Mouse (Mus musculus) lung, adult 2 months (tissue): ENCODE measurements around the gene Gm45337. TPM values are rescaled to one million over a fixed set of nuclear protein-coding genes. Genes with fewer than 3 reads are reported as not detected.
"Not testable (repeated sequence)": the region's sequence is repeated elsewhere in the genome, so short reads cannot be mapped to it uniquely, and the experiment has no call there.

Source experiments
- DNase-seq: peaks from one replicate; pipeline ENCODE4 v3.0.0; 2022
- H3K4me1 ChIP-seq: fragments of 200-500 bp; 2 replicates; pipeline ENCODE4 v1.6.1; 2011; ENCODE audit warnings: low read length; ENCODE audit not compliant: control insufficient read depth, insufficient read depth
- H3K4me3 ChIP-seq: fragments of 200-500 bp; replicated peaks from 2 replicates; pipeline ENCODE3; 2011; ENCODE audit warnings: low read depth, mild to moderate bottlenecking, control low read depth, low read length; ENCODE audit errors: extremely low read depth
- CTCF ChIP-seq: fragments of 200-500 bp; IDR thresholded peaks from 2 replicates; pipeline ENCODE4 v1.5.1; 2011; ENCODE audit warnings: mild to moderate bottlenecking, low read length, control low read depth; ENCODE audit not compliant: insufficient read depth
- POLR2A ChIP-seq: fragments of 200-500 bp; IDR thresholded peaks from 2 replicates; pipeline ENCODE4 v1.6.1; 2011; ENCODE audit warnings: low read depth, mild to moderate bottlenecking, control low read depth, low read length, borderline replicate concordance; ENCODE audit errors: extremely low read depth
- WGBS: fragments of 180-500 bp; shearing (Covaris S2); methylation state at CpG from one replicate; pipeline ENCODE4 v1.1.7; 2018; 5-methylcytosine and 5-hydroxymethylcytosine counted together
- polyA plus RNA-seq: library from polyadenylated mRNA; depleted of rRNA; stranded (reverse); fragments of >200 nt; gene quantifications from 2 replicates; pipeline ENCODE4 v1.2.3, GENCODE M21; 2012

Gene Gm45337
- polyA plus RNA-seq, 1 experiment: not detected

DNA sequence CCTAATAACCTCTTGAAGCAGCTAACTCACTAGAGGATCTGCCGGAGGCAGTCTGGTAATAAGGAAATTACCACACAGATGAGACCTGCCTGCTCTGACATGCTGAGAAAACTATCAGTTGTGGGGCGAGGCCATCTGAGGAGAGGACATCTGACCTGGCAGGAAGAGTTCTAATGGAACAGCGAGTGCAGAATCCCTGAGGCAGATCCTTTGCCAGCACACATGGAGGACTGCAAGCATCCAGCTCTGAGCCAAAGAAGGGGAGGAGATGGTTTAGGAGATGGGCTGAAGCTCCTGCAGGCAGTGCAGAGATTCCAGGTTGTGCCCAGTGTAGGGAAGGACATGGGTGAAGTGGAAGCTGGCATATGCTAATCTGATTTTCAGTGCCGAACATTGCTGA lies 7.8 kb upstream of the Gm45337 start:
- no peak for TF ChIP-seq POLR2A
- no peak for TF ChIP-seq CTCF
- Histone ChIP-seq H3K4me1 (no peaks in the 10 kb centered on the region), H3K4me3 (no peak overlapping the region)
- no peak for DNase-seq
- WGBS: 78% methylated on average over 4 of the region's 4 CpGs

- no peak for DNase-seq
- Histone ChIP-seq H3K4me3 (no peak overlapping the region), H3K4me1 (no peaks in the 10 kb centered on the region)
- TF ChIP-seq CTCF: no peak
- TF ChIP-seq POLR2A: no peak
These were observed 4.2 kb upstream of the Gm45337 start for GRCm38 (mm10) chr7:142148633-142149032.

- Histone ChIP-seq H3K4me3 (no peak overlapping the region), H3K4me1 (no peaks in the 10 kb centered on the region)
- peak; percentile 20 for DNase-seq
- whole genome bisulfite sequencing: 0% methylated on average over 1 of the region's 1 CpGs
- TF ChIP-seq CTCF (0 out of 2 replicates have a peak, but pooled peaks have one; percentile 8), POLR2A (no peak)
These were observed 1.6 kb upstream of the Gm45337 start for GRCm38 (mm10) chr7:142146033-142146432.

GRCm38 (mm10) chr7:142145413-142145940 lies 1.1 kb upstream of the Gm45337 start:
- no peak for DNase-seq
- WGBS: 46% methylated on average over 4 of the region's 4 CpGs
- no peak for TF ChIP-seq CTCF
- TF ChIP-seq POLR2A: no peak
- Histone ChIP-seq H3K4me1 (no peaks in the 10 kb centered on the region), H3K4me3 (no peak overlapping the region)

DNA sequence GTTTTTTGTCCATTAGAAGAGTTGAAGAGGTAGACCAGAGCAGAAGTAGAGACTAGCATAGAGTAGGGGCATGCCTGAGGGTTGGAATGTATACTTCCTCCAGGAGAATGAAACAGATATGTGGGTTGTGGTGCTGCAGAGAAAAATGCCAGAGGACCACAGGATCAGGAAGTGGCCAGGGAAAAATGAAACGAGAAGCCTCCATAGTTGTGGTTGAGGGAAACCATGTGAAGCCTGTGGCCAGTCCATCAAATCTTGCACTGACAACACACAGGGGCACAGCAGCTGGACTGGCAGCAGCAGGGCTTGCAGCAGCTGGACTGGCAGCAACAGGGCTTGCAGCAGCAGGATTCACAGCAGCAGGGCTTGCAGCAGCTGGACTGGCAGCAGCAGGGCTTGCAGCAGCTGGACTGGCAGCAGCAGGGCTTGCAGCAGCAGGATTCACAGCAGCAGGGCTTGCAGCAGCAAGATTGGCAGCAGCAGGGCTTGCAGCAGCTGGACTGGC lies 849 bp downstream of the Gm45337 start:
- 24% methylated on average over 1 of the region's 1 CpGs for WGBS
- H3K4me1 ChIP-seq, DNase-seq, H3K4me3 ChIP-seq: not testable (repeated sequence)

- Histone ChIP-seq H3K4me3 (no peak overlapping the region), H3K4me1 (no peaks in the 10 kb centered on the region)
- 7% methylated on average over 1 of the region's 1 CpGs for WGBS
- no peak for TF ChIP-seq CTCF
- no peak for DNase-seq
These were observed 3.7 kb downstream of the Gm45337 start for GRCm38 (mm10) chr7:142140696-142141095.

- 25% methylated on average over 2 of the region's 2 CpGs for WGBS
- not testable (repeated sequence) for H3K4me1 ChIP-seq, DNase-seq, H3K4me3 ChIP-seq
These were observed 8.5 kb downstream of the Gm45337 start, which contains the start of gene Gm39115 for GRCm38 (mm10) chr7:142135934-142136333. Gm39115 (minus strand) TSS chr7:142136034.

- Histone ChIP-seq H3K4me3 (no peak overlapping the region), H3K4me1 (no peaks in the 10 kb centered on the region)
- 47% methylated on average over 4 of the region's 4 CpGs for whole genome bisulfite sequencing
- TF ChIP-seq POLR2A (no peak), CTCF (no peak)
- no peak for DNase-seq
These were observed 10.0 kb downstream of the Gm45337 start for GRCm38 (mm10) chr7:142134206-142134995.

- Histone ChIP-seq H3K4me3 (no peak overlapping the region), H3K4me1 (no peaks in the 10 kb centered on the region)
- WGBS: 54% methylated on average over 4 of the region's 4 CpGs
- DNase-seq: no peak
- no peak for TF ChIP-seq POLR2A
- no peak for TF ChIP-seq CTCF
These were observed 15.6 kb downstream of the Gm45337 start for GRCm38 (mm10) chr7:142128843-142129242.

- not testable (repeated sequence) for DNase-seq
- 81% methylated on average over 1 of the region's 1 CpGs for WGBS
These were observed 23.8 kb downstream of the Gm45337 start, which contains the start of gene Gm45618 for GRCm38 (mm10) chr7:142120629-142121028. Gm45618 (minus strand) TSS chr7:142120729.

More at GRCm38 (mm10) chr7:142120629-142121028, 23.8 kb downstream of the Gm45337 start, which contains the start of gene Gm45618:
- not testable (repeated sequence) for H3K4me1 ChIP-seq, H3K4me3 ChIP-seq
